Mouse (Mus musculus) cerebellum, postnatal 14 days (tissue): ENCODE results near the gene Gm5134.

Experiments
- DNase-seq, 2 experiments: peaks; one replicate each; pipeline ENCODE4 v3.0.0; 2021; ENCODE audit warnings: mixed read lengths in 2 of 2

Gm5134 gene

GRCm38 (mm10) chr10:75954381-75954811, at the start of gene Gm5134:
TSS of gene Gm5134 (plus strand) at chr10:75954514.
- no peak for DNase-seq

- no peak for DNase-seq
Observed at GRCm38 (mm10) chr10:75906882-75907281, 47.4 kb upstream of the Gm5134 start.

- DNase-seq, result no peak
Observed at GRCm38 (mm10) chr10:75910698-75911097, 43.6 kb upstream of the Gm5134 start.

GRCm38 (mm10) chr10:75913013-75913589, 41.2 kb upstream of the Gm5134 start:
- no peak for DNase-seq

- DNase-seq, result no peak
Observed at GRCm38 (mm10) chr10:75915557-75915956, 38.8 kb upstream of the Gm5134 start.

- no peak for DNase-seq
Observed at GRCm38 (mm10) chr10:75916840-75917239, 37.5 kb upstream of the Gm5134 start.

- DNase-seq, result no peak
Observed at GRCm38 (mm10) chr10:75919026-75919425, 35.3 kb upstream of the Gm5134 start.

- DNase-seq, result peak; percentile 97 to 98
Observed at GRCm38 (mm10) chr10:75921026-75921725, 33.1 kb upstream of the Gm5134 start, which contains the start of gene Smarcb1. TSS of gene Smarcb1 (minus strand) at chr10:75921617.

- peak; percentile 68 to 74 for DNase-seq
Observed at GRCm38 (mm10) chr10:75921726-75922560, 32.4 kb upstream of the Gm5134 start.

GRCm38 (mm10) chr10:75924324-75924723, 30.0 kb upstream of the Gm5134 start:
- no peak for DNase-seq

GRCm38 (mm10) chr10:75926396-75926795, 27.9 kb upstream of the Gm5134 start:
- DNase-seq, result no peak

- DNase-seq, result no peak
Observed at GRCm38 (mm10) chr10:75930304-75930703, 24.0 kb upstream of the Gm5134 start.

GRCm38 (mm10) chr10:75931311-75931710, 23.0 kb upstream of the Gm5134 start:
- DNase-seq, result no peak

- DNase-seq, result peak in 1 of 2 experiments; percentile 27
Observed at GRCm38 (mm10) chr10:75932081-75932678, 22.1 kb upstream of the Gm5134 start.

- no peak for DNase-seq
Observed at GRCm38 (mm10) chr10:75932891-75933290, 21.4 kb upstream of the Gm5134 start, which contains the start of gene Chchd10. TSS of gene Chchd10 (plus strand) at chr10:75933130.

- no peak for DNase-seq
Observed at GRCm38 (mm10) chr10:75934991-75935390, 19.3 kb upstream of the Gm5134 start.

- DNase-seq, result peak; percentile 86 to 88
Observed at GRCm38 (mm10) chr10:75935680-75936541, 18.4 kb upstream of the Gm5134 start, which contains the start of gene Mmp11. TSS of gene Mmp11 (minus strand) at chr10:75936496.

GRCm38 (mm10) chr10:75936909-75937667, 17.2 kb upstream of the Gm5134 start:
- no peak for DNase-seq

- no peak for DNase-seq
Observed at GRCm38 (mm10) chr10:75937851-75938643, 16.3 kb upstream of the Gm5134 start.
